Mouse (Mus musculus) right cerebral cortex, adult 18-20 months (tissue): ENCODE data around the gene Hspa12b.

Experiments used
- DNase-seq: peaks from one replicate; pipeline ENCODE4 v3.0.0; 2022; ENCODE audit warnings: mixed read lengths

Gene Hspa12b

DNA sequence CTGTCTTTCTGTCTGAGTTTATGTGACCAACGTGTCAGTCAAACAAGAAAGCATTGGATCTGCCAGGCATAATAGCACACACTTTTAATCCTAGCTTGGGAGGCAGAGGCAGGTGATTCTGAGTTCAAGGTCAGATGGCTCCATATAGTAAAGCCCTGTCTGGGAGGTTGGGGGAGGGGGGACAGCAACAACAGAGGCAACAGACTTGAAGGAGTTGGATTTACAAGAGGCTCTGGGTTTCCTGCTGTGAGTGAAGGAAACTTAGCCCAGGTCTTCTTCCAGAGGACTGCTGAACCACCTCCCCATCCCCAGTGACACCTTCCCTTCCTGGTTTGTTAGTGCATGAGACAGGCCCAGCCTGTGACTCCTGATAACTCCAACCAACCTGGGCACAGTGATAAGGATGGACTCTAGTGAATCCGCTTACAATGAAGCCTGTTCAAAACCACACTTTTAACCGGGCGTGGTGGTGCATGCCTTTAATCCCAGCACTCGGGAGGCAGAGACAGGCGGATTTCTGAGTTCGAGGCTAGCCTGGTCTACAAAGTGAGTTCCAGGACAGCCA is 25.2 kb downstream of the Hspa12b start:
- no peak for DNase-seq

DNA sequence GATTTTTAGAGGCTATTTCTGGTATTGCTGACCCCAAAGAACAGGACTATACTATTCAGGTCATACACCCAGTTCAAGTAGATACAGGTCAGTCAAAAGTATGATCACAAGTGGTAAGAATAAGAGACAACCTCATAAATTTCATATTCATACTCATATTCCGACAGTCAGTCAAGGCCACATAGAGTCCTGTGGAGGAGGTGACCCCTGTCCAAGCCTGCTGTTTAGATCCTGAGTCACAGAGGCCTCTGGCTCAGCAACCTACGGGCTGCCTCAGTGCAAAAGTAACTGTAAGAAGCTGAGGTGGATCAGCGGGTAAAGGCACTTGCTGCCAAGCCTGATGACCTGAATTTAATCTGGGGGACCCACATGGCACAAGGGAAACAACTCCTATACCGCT is 27.0 kb downstream of the Hspa12b start:
- DNase-seq: no peak

DNA sequence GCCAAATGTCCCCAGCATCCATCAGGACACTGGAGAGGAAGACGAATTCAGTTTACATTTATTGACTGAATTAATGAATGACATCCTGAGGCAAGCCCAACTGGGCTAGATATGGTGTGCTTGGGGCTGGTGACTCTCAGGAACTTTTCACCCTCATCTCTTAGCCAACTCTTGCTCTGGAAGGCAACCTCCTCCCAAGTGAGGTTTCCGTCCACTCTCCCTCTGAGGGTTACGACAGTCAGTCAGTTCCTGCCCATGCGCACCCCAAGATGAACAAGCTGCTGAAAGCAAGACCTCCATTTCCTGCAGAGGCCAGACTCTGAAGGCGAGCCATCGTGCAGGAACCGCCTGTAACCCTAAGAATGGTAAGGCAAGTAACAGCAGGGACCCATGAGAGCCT is 29.9 kb downstream of the Hspa12b start:
- DNase-seq: no peak

DNA sequence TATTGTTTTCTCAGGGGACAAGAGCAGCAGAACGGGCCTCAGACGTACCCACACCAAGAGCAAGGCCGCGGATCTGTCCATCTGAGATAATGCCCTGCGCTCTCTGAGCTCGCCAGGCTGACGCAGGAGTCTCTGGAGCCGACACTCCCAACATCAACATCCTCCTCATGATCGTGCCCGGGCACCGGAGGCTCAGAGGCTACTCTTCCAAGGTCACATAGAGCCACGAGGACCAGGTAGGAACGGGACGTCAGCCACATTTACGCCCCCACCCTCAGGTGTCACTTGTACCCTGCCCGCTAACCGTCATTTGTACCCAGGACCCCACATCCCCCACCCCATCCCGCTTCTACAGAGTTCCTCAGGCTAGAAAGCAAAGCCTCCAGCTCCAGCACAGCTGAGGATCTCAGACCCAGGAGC is 32.4 kb downstream of the Hspa12b start:
- peak; percentile 32 for DNase-seq

DNA sequence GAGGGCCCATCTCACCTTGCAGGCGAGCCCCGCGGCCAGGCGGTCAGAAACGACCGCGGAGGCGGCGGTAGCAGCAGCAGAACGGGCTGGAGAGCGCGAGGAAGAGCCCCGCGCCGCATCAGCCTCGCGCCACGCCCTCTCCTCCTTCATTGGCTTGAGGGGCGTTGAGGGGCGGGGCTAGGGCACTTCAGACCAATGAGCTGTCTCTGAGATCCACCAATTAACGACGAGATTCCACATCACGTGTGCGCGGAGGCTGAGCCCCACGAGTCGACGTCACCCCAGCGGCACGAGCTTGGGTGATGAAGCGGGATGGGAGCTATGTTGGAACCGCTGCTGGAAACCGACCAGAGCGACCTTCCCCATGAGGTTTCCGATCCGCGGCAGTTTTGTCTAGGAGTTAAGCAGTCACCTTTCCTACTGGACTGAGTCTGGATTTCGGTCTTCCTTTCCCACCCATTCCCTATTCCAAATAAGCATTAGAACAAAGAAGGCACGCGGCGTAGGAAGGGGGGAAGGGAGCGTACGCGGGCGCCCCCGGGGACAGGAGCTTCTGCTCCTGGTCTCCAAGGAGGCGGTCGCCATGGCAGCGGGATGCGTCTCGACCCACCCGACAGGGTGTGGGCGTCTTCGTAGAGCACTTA is 33.0 kb downstream of the Hspa12b start, which contains the start of gene 1700037H04Rik:
Gene 1700037H04Rik (minus strand): TSS at position 144 of the 644 bp plus-strand sequence.
- peak; percentile 97 for DNase-seq

DNA sequence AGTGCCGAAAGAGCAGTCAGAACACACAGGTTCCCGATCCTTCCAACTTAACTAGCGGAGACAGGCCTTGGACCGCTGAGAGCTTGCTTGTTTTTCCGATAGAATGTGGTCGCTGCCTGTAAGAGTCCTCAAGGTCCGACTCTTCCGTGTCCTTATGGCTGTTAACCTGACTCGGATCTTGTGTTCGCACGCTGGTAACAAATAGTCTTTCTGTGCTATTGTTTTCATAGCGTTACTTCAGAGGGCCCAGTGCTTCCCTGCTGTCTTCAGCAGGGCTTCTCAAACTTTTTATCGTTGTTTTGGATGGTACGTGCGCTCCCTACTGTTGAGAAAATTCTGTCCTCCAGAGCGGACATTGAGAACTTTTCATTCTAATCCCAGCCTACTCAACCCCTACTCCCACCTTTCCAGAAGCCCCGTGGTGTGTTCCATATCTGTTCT is 33.6 kb downstream of the Hspa12b start:
- peak; percentile 31 for DNase-seq

DNA sequence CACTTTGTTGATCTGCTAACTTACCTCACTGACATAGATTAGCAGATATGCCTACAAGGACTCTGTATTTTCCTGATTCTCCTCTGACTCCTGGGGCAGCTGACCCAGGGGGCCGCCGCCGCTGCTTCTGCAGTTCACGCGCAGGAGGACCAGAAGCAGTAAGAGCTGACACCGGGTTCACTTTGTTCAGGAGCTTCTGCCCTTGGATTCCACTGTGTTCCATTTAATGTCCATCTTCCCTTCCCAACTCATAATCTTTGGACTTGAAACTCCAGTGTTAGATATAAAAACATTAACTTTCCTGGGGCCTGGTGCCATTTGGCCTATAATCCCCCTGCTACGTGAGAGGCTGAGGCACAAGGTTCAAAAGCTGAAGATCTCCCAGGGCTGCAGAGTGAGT is 36.8 kb downstream of the Hspa12b start:
- DNase-seq: no peak

DNA sequence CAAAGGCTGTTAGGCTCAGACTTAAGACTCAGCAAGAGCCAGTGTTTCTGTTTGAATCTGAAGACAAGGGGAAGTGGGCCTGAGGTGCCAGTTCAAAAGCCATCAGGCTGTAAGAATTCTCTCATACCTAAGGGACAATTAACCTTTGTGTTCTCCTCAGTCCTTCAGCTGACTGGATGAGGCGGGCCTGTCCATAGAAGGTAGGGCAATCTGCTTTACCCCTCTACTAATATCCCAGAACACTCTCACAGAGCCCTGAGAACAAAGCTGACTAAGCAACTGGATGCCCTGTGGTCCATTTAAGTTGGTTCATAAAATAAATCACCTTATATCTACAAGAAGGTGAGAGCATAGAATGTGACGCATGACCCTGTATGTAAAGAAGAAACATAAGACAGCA is 39.1 kb downstream of the Hspa12b start:
- no peak for DNase-seq

DNA sequence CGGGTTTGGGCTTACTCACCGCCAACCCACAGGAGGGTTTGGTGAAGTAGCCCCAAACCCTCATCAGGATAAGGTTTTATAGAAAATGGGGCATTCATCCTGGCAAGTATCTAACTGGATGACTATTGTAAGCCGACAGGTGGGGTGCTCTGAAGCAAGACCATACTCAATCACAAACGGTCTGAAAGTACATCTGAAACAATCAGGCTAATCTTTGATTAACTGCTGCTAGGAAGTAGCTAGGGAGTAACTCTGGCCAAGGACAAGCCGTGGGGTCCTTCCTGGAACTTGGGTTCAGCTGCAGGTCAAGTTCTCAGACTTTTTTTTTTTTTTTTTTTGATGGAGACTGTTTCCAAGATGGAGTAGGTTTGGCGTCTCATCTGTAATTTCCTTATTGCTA is 40.9 kb downstream of the Hspa12b start:
- no peak for DNase-seq

DNA sequence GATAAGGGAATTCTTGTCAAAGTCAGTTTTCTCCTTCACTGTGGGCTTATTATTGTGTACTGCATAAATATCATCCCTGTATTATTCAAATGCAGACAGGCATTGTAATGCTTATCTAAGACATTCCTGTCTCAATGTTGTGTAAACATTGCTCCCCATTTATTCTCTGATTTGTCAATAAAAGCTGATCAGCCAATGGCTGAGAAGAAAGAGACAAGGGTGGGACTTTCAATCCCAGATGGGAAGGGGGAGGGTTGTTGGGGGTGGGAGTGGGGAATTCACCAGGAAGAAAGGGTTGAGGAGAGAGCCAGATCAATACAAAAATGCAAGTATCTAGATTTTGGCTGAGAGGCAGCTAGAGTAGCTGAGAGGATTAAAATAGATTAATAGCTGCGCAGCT is 41.8 kb downstream of the Hspa12b start:
- no peak for DNase-seq

DNA sequence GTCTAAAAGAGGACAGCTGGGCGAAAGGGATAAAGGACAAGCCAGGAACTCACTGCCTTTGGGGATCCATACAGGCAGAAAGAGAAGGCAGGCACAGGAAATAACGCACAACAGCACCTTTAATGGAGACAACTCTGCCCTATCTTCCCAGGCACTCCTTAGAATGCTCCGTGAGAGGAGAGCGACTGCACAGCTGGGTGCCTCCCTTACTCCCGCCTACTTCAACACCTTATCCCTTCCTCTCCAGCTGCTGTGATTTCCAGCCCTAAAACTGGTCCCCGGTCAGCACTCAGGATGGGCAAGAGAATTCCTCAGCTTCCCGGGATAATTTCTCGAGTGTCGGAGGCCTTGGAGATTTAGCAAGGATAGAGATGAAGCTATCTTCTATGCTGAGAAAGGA is 43.9 kb downstream of the Hspa12b start:
- no peak for DNase-seq

DNA sequence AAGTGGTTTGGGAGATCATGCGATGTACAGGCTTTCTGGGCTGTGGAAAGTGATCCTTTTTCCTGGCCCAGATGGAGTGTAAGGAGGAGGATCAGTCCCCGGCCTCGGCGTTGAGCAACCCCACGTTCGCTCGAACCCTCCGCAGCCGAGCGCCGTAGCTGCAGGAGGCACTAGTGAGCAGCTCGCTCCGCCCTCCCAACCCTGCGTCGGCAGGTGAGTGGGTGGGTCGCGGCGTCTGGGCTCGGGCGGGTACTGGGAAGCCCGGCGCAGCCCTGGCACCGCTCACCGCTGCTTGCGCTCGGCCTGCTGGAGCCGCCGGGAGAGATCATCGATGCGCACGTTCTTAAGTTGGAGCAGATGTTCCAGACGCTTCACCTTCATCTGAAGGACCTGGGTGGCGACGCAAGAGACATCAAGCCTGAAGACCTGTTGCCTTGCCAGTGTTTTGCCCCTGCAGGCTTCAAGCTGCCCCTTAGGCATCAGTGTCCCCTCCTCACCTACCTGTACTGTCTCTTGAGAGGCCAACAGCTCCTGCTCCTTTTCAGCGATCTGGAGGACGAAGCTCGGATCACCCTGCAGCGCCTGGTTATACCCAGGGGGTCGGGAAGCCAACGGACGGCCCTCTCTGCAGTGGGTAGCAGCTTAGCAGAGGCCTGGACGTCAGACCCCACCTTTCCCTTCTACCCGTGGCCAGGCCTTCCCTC is 44.5 kb downstream of the Hspa12b start:
- DNase-seq: peak; percentile 81

DNA sequence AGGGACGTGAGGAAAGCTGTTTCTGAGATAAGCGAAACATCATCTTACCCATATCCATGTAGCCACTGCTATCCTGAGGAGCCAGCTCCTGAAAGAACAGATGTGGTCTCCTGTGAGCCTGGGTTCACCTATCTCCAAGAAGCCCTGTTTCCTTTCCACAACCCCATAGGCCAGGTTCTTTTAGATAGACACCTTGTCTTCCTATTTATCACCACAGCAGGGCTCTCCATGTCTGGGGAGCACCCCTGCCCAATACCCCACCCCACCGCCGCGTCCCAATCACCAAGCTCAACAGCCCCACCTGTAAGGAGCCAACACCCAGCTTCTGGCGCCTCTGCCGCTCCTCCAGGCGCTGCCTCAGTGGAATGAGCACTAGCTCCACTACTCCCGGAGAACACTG is 45.2 kb downstream of the Hspa12b start:
- no peak for DNase-seq

DNA sequence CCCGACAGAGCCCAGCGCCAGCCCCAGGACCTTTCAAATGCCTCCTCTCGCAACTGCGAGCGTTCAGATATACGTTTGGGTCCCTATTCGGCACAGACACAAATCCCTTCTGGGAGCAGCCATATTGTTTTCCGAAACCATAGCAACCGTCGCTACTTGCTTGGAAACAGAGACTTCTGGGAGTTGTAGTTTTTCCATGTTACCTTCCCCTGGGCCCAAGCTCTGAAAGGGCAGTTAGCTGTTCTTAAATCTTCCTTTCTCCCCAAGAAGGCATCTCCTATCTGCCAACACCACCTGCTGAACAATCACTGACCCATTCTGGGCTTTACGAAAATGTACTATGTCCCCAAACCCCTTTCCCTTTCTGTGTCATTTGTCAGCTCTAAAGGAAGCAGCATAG is 47.6 kb downstream of the Hspa12b start:
- DNase-seq: peak; percentile 67

DNA sequence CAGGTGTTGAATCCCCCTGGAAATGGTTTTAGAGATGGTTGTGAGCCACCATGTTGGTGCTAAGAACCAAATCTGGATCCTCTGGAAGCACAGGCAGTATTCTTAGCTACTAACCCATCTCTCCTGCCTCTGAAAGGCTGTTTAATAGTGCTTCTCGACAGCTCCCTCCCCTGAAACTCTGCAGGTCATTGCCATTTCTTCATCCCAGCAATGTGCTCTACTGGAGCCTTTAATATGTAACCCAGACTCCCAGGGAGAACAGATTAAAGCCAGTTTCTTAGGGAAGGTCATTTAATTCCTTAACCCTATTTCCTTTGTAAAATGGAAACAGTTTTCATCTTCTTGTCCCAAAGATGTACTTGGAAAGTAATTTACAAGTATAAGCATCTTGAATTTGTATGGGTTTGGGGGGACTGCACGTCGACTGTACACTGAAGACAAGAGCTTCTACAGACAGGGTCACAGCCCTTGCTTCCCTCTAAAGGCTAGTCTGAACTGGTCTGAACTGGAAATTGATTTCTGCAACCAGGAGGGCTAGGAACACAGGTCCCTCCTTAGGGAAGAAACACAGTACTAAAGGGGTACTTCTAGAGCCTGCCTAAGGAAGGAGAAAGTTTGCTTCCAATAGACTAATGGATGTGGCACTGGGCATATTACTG is 48.3 kb downstream of the Hspa12b start:
- DNase-seq: no peak

DNA sequence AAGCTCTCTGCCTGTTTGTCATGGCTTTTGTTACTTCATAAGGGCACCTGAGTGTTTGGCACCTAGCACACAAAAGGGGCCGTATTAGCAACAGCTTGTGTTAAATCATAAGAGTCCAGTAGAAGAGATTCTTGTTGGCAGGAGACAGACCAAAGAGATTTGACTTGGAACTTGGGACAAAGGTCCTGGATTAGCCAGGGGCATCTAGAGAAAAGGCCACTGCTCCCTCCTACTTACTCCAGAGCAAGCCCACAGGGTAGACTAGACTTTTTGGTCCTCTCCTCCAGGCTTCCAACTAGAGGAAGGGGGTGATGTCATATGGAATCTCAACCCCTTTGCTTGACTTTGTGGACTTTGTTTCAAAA is 48.8 kb downstream of the Hspa12b start:
- DNase-seq: no peak

DNA sequence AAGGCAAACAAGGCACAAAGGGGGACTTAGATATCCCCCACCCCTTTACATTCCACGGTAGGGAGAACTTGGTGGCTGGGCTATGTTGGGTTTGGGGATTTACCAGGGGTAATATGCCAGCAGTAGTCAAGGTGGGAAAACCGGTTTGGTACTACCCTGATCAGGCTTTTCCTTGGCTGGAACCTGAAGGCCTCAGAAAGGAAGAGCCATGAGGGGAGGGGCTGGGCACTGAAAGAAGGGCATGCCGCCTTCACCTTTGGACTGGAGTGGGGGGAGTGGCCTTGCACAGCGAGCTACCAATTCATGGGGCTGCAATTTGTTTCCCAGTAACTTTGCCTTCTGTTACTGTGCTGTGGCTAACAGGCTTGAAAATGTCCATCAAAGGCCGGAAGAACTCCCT is 49.4 kb downstream of the Hspa12b start:
- no peak for DNase-seq

DNA sequence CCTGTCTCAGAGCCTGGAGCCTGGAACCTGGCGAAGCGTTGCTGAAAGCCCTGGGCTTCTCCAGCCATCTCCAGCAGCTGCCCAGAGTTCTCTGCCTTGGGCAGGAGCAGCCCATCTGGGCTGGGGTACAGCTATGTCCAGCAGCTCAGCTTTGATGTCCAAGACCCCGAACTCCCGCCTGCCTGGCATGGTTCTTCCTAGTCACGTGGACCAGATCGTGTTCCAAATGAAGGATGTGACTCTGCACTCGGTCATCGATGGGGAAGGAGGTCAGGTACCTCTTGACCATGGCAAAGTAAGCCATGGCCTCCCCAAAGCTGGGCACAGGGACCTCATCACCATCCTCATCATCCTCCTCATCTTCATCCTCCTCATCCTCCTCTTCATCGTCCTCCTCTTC is 50.9 kb downstream of the Hspa12b start:
- DNase-seq: no peak

DNA sequence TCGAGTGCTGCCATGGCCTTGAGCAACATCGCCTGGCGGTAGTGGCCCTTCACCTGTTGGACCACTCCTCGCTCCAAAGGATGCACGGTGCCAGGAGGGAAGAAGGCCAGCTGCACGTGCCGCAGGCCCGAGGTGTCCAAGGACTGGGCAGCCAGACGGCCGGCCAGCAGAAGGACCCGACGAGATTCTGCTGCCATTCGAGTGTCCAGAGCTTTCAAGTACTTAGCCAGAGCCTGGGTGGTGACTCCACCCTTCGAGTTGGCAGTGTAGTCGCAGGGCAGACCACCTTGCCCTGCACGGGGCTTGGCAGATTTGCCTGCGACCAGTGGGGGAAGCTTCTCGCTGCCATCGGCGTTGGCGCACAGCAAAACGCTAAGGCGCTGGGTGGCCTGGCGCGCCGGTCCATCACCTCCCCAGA is 51.8 kb downstream of the Hspa12b start:
- no peak for DNase-seq

DNA sequence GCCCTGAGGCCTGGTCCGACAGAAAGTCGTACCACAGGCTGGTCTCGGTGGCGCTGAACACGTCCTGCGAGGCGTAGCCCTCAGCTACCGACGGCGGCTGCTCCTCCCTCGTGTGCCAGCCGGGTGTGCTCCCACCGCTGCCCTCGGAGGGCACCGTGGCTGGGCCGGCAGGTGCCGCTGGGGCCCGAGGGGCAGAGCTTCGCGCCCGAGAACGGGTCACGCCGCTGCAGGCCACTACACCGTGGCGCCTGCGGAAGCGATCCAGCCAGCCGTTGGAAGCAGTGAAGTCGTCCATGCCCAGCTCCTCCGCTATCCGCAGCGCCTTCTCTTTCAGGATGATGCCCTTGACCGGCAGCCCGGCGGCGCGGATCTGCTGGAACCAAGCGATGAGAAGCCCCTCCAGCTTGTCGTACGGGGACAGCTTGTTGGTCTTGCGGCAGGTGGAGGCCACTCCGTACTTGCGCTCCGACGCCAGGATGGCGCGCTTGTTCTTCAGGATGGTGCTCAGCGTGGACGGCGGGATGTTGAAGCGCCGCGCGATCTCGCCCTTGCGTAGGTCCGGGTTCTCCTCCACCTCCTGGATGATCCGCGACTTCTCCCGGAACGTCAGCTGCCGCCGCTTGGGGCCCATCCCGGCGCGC is 52.3 kb downstream of the Hspa12b start:
- DNase-seq: peak; percentile 64

DNA sequence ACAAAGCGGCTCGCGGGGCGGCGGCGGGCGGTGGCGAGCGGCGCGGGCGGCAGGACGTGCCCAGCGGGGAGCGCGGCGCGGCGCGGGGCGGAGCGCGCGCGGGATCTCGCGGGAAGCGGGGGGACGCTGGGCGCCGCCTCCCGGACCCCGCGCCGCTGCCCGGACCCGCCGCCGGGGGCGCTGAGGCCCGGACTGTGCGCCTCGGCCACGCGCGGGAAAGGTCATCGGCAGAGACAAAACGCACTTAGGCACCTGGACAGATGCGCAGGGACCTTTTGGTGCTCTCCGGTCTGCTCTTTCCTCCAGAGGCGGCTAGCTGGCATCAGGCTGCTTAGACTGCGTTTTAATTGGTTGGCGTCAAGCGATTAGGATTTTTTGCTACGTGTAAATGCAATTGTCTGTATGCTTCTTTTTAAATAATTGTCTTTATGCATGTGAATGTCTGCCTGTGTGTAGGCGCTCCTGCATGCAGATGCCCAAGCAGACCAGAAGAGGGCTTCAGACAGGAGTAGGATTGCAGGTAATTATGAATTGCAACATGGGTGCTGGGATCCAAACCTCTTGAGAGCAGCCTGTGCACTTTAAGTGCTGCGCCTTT is 53.0 kb downstream of the Hspa12b start, which contains the start of gene Cenpb:
Gene Cenpb (minus strand): TSS at position 78 of the 598 bp plus-strand sequence.
- DNase-seq: peak; percentile 86

DNA sequence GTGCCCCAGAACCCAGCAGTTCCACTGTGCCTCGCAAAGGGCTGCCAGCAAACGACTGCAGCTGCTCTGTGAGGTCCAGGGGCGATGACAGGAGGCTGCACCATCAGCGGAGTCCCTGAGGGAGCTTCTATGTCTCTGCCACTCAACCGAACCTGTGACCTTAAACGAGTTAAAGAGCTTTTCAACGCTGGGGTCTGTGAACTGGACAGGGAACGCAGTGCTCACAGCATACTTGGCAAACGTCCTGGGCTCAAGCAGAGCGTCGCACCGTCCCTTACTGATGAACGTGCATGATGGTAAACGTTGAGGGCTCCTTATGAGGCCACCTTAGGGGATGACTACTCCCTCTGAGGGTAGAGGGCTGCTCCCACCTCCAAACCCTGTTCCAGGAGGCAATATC is 59.3 kb downstream of the Hspa12b start:
- DNase-seq: no peak
